ENCODE assay signal across 21 mouse cellular contexts in the genomic region with DNA sequence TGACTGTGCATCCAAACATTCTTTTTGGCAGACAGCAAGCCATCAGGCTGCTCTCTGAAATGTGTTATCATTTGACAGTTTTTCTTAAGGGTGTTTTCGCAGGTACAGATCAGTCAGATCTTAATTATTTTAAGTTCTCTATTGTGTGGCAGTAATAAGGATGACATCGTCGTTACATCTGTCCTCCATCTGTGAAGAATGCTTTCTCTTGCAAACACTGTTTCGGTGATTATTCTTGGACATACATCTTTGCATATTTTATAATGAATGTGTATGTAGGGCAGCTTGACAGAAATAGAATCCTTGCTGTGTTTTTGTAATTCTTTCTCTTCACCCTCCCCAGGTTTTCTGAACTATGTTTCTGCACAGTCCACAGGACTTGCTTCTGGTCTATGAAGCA.
A peak's percentile ranks its signal among the peaks of the same experiment; 100 is the strongest.
DNase-seq lines count a peak whose midpoint lies in the region; ATAC-seq and TF ChIP-seq lines count a peak whose summit lies in the region.
"Had no signal": no experiment of that assay in that cellular context is flagged by ENCODE, and none has a peak within 500 bp of the region (broad histone marks: within the 10 kb centered on the region; RNA-seq: fewer than 3 reads in every experiment).

No protein-coding gene starts in this region.

- peak; percentile 25 for ATAC-seq in forebrain, postnatal 0 days
- ATAC-seq: activated CD4-positive, CD25-positive, alpha-beta regulatory T cell, adult 4 months; hindbrain, embryonic 16.5 days; Patski had no signal

- DNase-seq in forebrain, postnatal 0 days: peak; percentile 2
- DNase-seq in forebrain, embryonic 10.5 days (ENCODE audit: extremely low spot score, low spot score): no peak
- DNase-seq in layer of hippocampus, adult 11-12 months (ENCODE audit: low spot score): peak; percentile 10
- no peak for DNase-seq in layer of hippocampus, adult 2 months (ENCODE audit: low spot score in 2 of 2)
- DNase-seq in right cerebral cortex, adult 18-20 months: peak; percentile 21
- DNase-seq in right cerebral cortex, postnatal 14 days: no peak
- peak; percentile 86 for DNase-seq in telencephalon, adult 2 months (ENCODE audit: low read depth, low spot score)
- no peak for DNase-seq in ovary, postnatal 10 days (ENCODE audit: low spot score)
- DNase-seq: adrenal gland, postnatal 14 days; cerebellum, adult 18-20 months; cerebellum, adult 9-11 months; embryo, embryonic 11 days; gastrocnemius, adult 2 months; gastrocnemius, postnatal 25 days; heart, postnatal 36 days had no signal

- no peak for TF ChIP-seq CTCF in forebrain, postnatal 0 days (IDR thresholded peaks at IDR 0.05; ENCODE audit: low read depth)
- no peak for TF ChIP-seq CTCF in layer of hippocampus, adult 2 months (conservative IDR thresholded peaks at IDR 0.05)

- no peak overlapping the region for H3K27ac ChIP-seq in forebrain, postnatal 0 days (ENCODE audit: low read depth, low read length)
- H3K27ac ChIP-seq in forebrain, embryonic 10.5 days: no peak overlapping the region
- no peak overlapping the region for H3K27ac ChIP-seq in layer of hippocampus, adult 2 months
- H3K27ac ChIP-seq: embryonic facial prominence, embryonic 15.5 days; gastrocnemius, adult 2 months; heart, embryonic 13.5 days had no signal

- H3K27me3 ChIP-seq in forebrain, postnatal 0 days (ENCODE audit: insufficient read depth, low read length): no peaks in the 10 kb centered on the region
- H3K27me3 ChIP-seq in forebrain, embryonic 10.5 days (ENCODE audit: poor library complexity, severe bottlenecking): no peaks in the 10 kb centered on the region
- H3K27me3 ChIP-seq: embryonic facial prominence, embryonic 15.5 days; heart, embryonic 13.5 days; Patski had no signal

- no peak overlapping the region for H3K4me3 ChIP-seq in forebrain, postnatal 0 days (ENCODE audit: low read depth, low read length)
- H3K4me3 ChIP-seq in forebrain, embryonic 10.5 days: no peak overlapping the region
- H3K4me3 ChIP-seq in layer of hippocampus, adult 2 months: no peak overlapping the region
- H3K4me3 ChIP-seq: embryonic facial prominence, embryonic 15.5 days; erythroblast, embryonic 14.5 days; gastrocnemius, adult 2 months; heart, embryonic 13.5 days had no signal

- no peaks in the 10 kb centered on the region for H3K36me3 ChIP-seq in forebrain, postnatal 0 days (ENCODE audit: insufficient read depth)
- H3K36me3 ChIP-seq in forebrain, embryonic 10.5 days (replicated peaks): no peaks in the 10 kb centered on the region
- H3K36me3 ChIP-seq: embryonic facial prominence, embryonic 15.5 days; heart, embryonic 13.5 days had no signal

- WGBS in forebrain, postnatal 0 days: 61% methylated on average over 4 of the region's 4 CpGs
- WGBS in forebrain, embryonic 10.5 days: 90% methylated on average over 4 of the region's 4 CpGs

- H3K9ac ChIP-seq in forebrain, postnatal 0 days: no peak overlapping the region
- H3K9ac ChIP-seq: embryonic facial prominence, embryonic 15.5 days; heart, embryonic 13.5 days had no signal

- no peak overlapping the region for H3K4me2 ChIP-seq in forebrain, postnatal 0 days (ENCODE audit: low read depth)
- H3K4me2 ChIP-seq: embryonic facial prominence, embryonic 15.5 days; heart, embryonic 13.5 days had no signal

- H3K9me3 ChIP-seq in forebrain, postnatal 0 days (ENCODE audit: low read length): no peaks in the 10 kb centered on the region
- no peaks in the 10 kb centered on the region for H3K9me3 ChIP-seq in forebrain, embryonic 10.5 days
- H3K9me3 ChIP-seq: embryonic facial prominence, embryonic 15.5 days; heart, embryonic 13.5 days had no signal

- H3K4me1 ChIP-seq in forebrain, postnatal 0 days (ENCODE audit: insufficient read depth): no peaks in the 10 kb centered on the region
- H3K4me1 ChIP-seq in forebrain, embryonic 10.5 days: no peaks in the 10 kb centered on the region
- H3K4me1 ChIP-seq: embryonic facial prominence, embryonic 15.5 days; heart, embryonic 13.5 days had no signal

Comparison
In these comparisons a context has a peak if more than half of its experiments do, and no peak if none do; other contexts are left out.
1. DNase-seq: peak in forebrain, postnatal 0 days (single experiment), layer of hippocampus, adult 11-12 months (single experiment), right cerebral cortex, adult 18-20 months (single experiment) and telencephalon, adult 2 months (single experiment); none in forebrain, embryonic 10.5 days (single experiment), layer of hippocampus, adult 2 months (0 of 2), right cerebral cortex, postnatal 14 days (single experiment) and ovary, postnatal 10 days (single experiment).